Mouse (Mus musculus) lung, adult 2 months (tissue): ENCODE results near the gene Scrn3.

Source experiments
- CTCF ChIP-seq: fragments of 200-500 bp; IDR thresholded peaks from 2 replicates; pipeline ENCODE4 v1.5.1; 2011; ENCODE audit warnings: mild to moderate bottlenecking, low read length, control low read depth; ENCODE audit not compliant: insufficient read depth
- POLR2A ChIP-seq: fragments of 200-500 bp; IDR thresholded peaks from 2 replicates; pipeline ENCODE4 v1.6.1; 2011; ENCODE audit warnings: low read depth, mild to moderate bottlenecking, control low read depth, low read length, borderline replicate concordance; ENCODE audit errors: extremely low read depth

GRCm38 (mm10) chr2:73360536-73360935 is 48.1 kb downstream of the Scrn3 start:
- no peak for TF ChIP-seq CTCF
- no peak for TF ChIP-seq POLR2A
